Mouse (Mus musculus) G1E-ER4 (cell line): ENCODE data around the gene Fgfr2. TPM values are rescaled to one million over a fixed set of nuclear protein-coding genes. Genes with fewer than 3 reads are reported as not detected.

Experiments used
- GATA1 ChIP-seq: IDR thresholded peaks from one replicate; pipeline ENCODE4 v1.8.0; 2012; ENCODE audit warnings: low read length, inconsistent platforms
- polyA plus RNA-seq: library from polyadenylated mRNA; stranded (reverse); fragments of >175 nt; gene quantifications from 2 replicates; pipeline ENCODE4 v1.2.3, GENCODE M21; 2012

Fgfr2 gene
- polyA plus RNA-seq, 1 experiment: not detected

- TF ChIP-seq GATA1: no peak
Observed at GRCm38 (mm10) chr7:130368036-130368826, 2754.9 kb downstream of the Fgfr2 start.

- no peak for TF ChIP-seq GATA1
Observed at GRCm38 (mm10) chr7:130367222-130368035, 2755.7 kb downstream of the Fgfr2 start.

GRCm38 (mm10) chr7:130365711-130366110 lies 2757.4 kb downstream of the Fgfr2 start:
- no peak for TF ChIP-seq GATA1

DNA sequence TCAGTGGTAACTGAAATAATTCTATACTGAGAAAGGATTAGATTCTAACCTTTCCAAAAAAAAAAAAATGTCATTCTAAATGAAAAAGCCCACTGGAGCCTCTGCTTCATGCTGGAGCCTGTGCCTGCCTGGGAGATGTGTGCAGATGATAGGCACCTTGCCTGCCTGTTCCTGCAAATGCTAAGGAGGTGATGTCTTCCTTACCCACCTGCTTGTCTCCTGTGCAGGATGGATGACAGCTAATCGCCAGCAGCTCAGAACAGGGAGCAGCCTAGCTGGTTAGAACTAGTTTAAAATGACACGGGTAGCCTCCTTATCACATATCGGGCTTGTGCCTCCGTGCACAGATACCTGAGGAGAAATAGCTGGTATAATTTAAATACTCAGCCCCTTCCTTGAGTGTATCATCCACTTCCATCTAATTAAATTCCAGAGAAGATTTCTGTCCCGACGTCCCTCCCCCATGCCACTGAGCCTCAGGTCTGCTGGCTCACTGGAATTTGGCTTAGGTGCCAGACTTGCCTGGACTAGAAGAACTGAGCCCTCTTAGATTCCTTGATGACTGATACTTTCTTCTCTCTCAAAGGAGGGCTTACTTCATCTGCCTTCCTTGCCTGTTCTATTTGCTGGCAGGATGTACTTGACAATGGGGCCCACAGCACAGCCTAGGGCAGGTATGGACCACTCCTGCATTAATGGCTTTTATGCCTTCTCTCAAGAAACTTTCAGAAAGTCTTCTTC lies 2782.6 kb downstream of the Fgfr2 start:
- no peak for TF ChIP-seq GATA1

- no peak for TF ChIP-seq GATA1
Observed at GRCm38 (mm10) chr7:130337601-130338000, 2785.5 kb downstream of the Fgfr2 start.

- no peak for TF ChIP-seq GATA1
Observed at GRCm38 (mm10) chr7:130335440-130336051, 2787.6 kb downstream of the Fgfr2 start.

- TF ChIP-seq GATA1: no peak
Observed at GRCm38 (mm10) chr7:130332515-130333220, 2790.5 kb downstream of the Fgfr2 start.

- no peak for TF ChIP-seq GATA1
Observed at GRCm38 (mm10) chr7:130327603-130328365, 2795.4 kb downstream of the Fgfr2 start.

DNA sequence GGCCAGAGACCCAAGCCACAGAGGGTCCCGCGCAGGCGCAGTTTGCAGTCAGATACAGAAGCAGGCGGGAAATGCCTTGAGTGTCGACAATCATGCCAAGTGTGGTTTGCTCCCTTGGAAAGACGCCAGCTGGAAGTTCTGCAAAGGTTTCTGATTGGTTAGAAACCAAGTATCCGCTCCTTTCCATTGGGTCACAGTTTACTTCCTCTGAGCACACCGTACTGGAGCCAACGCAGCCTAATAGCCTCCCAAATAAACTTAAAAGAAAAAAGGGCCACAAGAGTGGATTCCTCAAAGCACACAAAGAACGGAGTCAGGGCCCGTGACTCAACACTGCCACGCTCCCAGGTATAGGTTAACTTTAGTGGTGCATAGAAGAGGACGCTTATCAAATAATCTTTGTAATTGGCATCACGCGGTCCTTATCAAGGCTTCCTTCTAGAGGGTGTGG lies 2797.1 kb downstream of the Fgfr2 start:
- no peak for TF ChIP-seq GATA1

DNA sequence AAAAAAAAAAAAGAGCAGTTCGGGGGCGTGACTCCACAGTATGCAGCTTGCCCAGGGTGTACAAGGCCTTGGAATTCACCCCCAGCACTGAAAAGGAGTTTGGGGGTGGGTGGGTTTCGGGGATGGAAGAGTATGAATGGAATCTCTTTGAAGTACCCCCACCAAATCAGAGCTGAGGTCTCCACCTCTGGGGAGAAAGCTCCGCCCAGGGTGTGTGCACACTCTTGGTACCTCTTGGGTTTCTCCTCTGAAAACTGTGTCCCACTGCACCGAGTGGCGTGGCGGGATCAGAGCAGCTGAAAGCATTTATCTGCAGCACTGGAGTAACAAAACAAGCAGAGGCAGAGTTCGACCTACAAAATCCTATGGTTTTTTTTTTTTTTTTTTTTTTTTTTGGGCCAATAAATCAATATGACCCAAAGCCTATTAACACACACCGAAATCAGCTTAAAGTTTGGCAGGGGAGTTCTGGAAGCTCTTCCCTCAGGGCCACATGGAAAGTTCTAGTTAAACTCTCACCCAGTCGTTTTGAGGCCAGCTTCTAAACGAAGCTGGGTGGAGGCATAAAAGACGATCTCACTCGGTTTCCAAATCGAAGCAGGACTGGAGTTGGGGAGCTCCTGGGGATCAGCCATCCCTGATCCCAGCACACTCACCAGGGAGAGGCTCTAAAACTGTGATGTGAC lies 2798.3 kb downstream of the Fgfr2 start:
- no peak for TF ChIP-seq GATA1

DNA sequence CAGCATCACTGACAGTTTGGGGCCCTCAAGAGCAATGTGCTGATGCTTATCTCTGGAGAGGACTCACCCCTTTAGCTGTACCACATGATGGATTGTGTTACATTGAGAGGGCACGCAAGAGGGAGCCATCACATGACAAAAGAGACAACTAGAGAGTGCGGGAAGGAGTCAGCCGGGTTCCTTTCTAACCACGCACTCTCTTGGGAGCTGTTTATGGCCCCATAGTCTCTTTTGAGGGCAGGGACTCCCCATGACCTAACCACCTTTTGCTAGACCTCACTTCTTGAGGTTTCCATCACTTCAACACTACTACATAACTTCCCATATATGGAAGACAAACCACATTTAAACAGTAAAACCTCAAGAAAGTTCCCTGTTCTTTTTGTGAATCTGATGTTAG lies 2799.4 kb downstream of the Fgfr2 start:
- no peak for TF ChIP-seq GATA1

DNA sequence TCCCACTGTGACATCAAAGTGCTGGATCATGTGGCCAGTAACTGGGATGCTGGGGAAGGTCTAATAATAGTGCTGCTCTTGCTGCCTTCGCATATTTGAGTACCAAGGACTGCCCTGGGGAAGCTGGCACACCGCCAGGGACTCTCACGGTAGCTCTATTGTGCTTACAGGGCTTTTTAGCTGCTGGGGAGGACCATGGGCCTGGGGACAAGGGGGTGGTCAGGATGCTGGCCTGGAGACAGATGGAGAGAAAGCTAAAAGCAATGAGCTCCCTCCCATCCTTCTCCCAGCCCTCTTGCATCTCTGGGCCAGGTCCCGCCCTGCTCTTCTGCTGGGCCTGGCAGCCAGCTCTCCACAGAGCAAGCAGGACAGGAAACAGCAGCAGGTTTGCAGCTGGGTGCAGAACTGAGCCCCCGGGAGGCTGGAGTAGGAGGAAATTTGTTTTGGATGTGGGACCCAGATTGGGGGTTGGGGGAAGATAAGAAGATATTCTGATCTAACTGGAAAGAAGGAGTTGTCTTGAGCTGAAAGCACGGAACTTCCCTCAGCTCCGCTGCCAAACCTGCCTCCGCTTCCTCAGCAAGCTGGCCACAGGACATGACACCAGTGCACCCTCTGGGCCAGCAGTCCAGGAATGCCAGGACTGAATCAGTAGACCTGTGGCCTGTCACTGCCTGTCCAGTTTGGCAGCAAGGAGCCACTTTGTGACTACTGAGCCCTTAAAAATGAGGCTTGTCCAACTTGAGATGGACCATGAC lies 2803.2 kb downstream of the Fgfr2 start:
- no peak for TF ChIP-seq GATA1

DNA sequence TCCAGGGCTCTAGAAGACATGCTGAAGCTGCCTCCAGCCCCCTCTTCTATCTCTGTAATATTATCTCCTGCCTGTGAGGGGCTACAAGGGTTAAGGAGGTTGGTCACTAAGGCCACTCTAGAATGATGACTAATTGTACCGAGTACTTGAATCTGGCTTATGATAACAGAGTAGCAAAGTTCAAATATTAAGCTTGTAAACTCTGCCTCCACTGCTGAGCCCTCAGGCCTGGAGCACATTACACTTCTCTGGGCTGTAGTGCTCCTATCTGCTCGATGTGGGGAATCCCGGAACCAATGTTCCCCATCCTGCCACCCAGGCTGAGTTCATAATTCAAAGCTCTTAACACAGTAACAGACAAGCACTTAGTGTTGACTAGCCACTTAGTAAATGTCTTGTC lies 2806.9 kb downstream of the Fgfr2 start:
- TF ChIP-seq GATA1: no peak
